Mouse (Mus musculus) lung, postnatal 0 days (tissue): Measurements from ENCODE around the gene Skil.

Experiments used
- CTCF ChIP-seq: IDR thresholded peaks from 2 replicates; pipeline ENCODE4 v1.5.1; 2016; ENCODE audit warnings: antibody characterized with exemption, mild to moderate bottlenecking
- EP300 ChIP-seq: IDR thresholded peaks from 2 replicates; pipeline ENCODE4 v1.6.1; 2016; ENCODE audit warnings: antibody characterized with exemption, mild to moderate bottlenecking, control low read depth

DNA sequence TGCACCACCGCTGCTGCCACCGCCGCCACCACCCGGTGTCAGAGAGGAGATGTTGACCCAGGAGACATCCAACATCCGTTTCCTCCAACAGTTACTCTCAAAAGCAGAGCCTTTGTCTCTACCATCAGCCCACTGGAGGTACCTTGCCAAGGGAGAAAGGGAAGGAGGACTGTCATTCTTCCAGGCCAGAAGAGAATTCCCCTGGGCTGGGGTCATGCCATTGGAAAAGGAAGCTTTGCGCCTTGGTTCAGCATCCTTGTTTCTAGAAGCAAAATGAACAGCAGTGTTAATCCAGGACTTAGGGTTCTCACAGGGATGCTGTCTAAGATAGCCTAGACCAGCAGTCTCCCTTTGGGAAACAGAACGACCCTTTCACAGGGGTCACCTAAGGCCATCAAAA lies 32.5 kb upstream of the Skil start:
- TF ChIP-seq EP300 (no peak), CTCF (no peak)
